Mouse (Mus musculus): ENCODE measurements around the gene Msx1. TPM values are rescaled to one million over a fixed set of nuclear protein-coding genes. Genes with fewer than 3 reads are reported as not detected.
A peak's percentile ranks its signal among the peaks of the same experiment; 100 is the strongest.
"Not testable (repeated sequence)": the region's sequence is repeated elsewhere in the genome, so short reads cannot be mapped to it uniquely, and the experiment has no call there.

The Msx1 gene
- 1.1 and 1.3 TPM in 2 replicates for total RNA-seq (2021)
- long read RNA-seq, transcript Msx1-201 (2 exons, 1,935 nt) = major isoform, 7 of 7 reads
- long read RNA-seq, partial matches to known transcripts = 0 of 7 reads
- long read RNA-seq, other reads (novel, unspliced or antisense) = 0 of 7 reads

- peak; percentile 91 for DNase-seq
Observed at GRCm38 (mm10) chr5:37824461-37824795, at the start of gene Msx1. Gene Msx1, minus strand, starts transcription at chr5:37824583.

- DNase-seq = no peak
Observed at GRCm38 (mm10) chr5:37865471-37865870, 41.1 kb upstream of the Msx1 start.

- DNase-seq = no peak
Observed at GRCm38 (mm10) chr5:37864309-37864708, 39.9 kb upstream of the Msx1 start.

GRCm38 (mm10) chr5:37860846-37861245, 36.5 kb upstream of the Msx1 start:
- DNase-seq = no peak

GRCm38 (mm10) chr5:37860151-37860721, 35.9 kb upstream of the Msx1 start:
- no peak for DNase-seq

GRCm38 (mm10) chr5:37857763-37858545, 33.6 kb upstream of the Msx1 start:
- DNase-seq = no peak

GRCm38 (mm10) chr5:37856057-37856456, 31.7 kb upstream of the Msx1 start:
- no peak for DNase-seq

GRCm38 (mm10) chr5:37854233-37854632, 29.9 kb upstream of the Msx1 start:
- DNase-seq = no peak

GRCm38 (mm10) chr5:37851305-37851982, 27.1 kb upstream of the Msx1 start:
- DNase-seq = no peak

GRCm38 (mm10) chr5:37848991-37849719, 24.8 kb upstream of the Msx1 start:
- no peak for DNase-seq

- no peak for DNase-seq
Observed at GRCm38 (mm10) chr5:37836267-37836646, 11.9 kb upstream of the Msx1 start.

GRCm38 (mm10) chr5:37835590-37836266, 11.3 kb upstream of the Msx1 start:
- no peak for DNase-seq

GRCm38 (mm10) chr5:37832766-37833165, 8.4 kb upstream of the Msx1 start:
- DNase-seq = no peak

GRCm38 (mm10) chr5:37832031-37832430, 7.6 kb upstream of the Msx1 start:
- DNase-seq = no peak

- DNase-seq = not testable (repeated sequence)
Observed at GRCm38 (mm10) chr5:37830436-37830835, 6.1 kb upstream of the Msx1 start.

- no peak for DNase-seq
Observed at GRCm38 (mm10) chr5:37829926-37830325, 5.5 kb upstream of the Msx1 start.

- no peak for DNase-seq
Observed at GRCm38 (mm10) chr5:37829296-37829670, 4.9 kb upstream of the Msx1 start.

- no peak for DNase-seq
Observed at GRCm38 (mm10) chr5:37828591-37829295, 4.4 kb upstream of the Msx1 start.

- DNase-seq = no peak
Observed at GRCm38 (mm10) chr5:37828001-37828400, 3.6 kb upstream of the Msx1 start.

GRCm38 (mm10) chr5:37827626-37827950, 3.2 kb upstream of the Msx1 start:
- DNase-seq = no peak

Measured in adrenal gland, postnatal 25 days (tissue).